Mouse (Mus musculus): ENCODE measurements around the gene Magea6. TPM values are rescaled to one million over a fixed set of nuclear protein-coding genes. Genes with fewer than 3 reads are reported as not detected.
"Not testable (repeated sequence)": the region's sequence is repeated elsewhere in the genome, so short reads cannot be mapped to it uniquely, and the experiment has no call there.

The Magea6 gene
- total RNA-seq (2021), result not detected
- long read RNA-seq, experiment 1, result 0 reads
- long read RNA-seq, experiment 2, result 0 reads

DNA sequence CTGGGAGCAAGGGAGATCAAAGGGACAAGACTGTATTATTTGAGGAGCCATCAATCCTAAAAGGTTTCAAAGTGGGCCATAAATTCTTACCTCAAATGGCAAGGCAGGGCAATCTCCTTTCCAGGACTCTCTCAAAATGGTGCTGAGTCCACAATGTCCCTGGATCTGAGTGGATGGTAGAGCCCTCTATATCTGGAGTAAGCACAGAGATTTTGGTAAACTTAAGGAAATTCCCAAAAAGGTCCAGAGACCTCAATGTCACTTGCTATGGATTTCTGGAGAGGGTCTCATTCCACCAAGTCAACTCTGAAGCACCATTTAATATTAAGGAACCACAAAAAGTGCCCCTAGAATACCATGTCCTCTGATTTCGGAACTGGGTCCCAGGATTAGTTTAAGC is at the start of gene Magea6:
TSS of gene Magea6 (minus strand) at position 101 of the 400 bp plus-strand sequence.
- DNase-seq; intact Hi-C loops (cut with DNase I; ENCODE audit: low total_unique reads): not testable (repeated sequence)

DNA sequence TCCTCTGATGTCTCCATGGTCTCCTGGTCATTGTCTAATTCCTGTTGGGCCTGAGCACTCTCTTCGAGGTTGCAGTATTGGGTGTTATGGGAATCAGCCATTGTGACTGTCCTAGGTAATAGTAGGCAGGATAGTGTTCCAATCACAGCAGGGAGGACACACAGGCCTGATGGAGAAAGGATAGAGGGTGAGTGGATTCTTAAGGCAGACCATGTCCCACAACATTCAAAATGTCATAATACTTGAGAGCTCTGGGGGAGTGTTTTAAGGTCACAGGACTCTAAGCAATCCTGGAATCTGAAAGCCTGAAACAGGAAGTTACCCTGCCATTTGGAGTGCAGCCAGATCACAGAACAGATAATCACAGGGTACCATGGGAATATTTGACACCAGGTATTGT is 13.6 kb upstream of the Magea6 start, which contains the start of gene Magea3:
TSS of gene Magea3 (minus strand) at position 101 of the 400 bp plus-strand sequence.
- intact Hi-C loops (cut with DNase I; ENCODE audit: low total_unique reads); DNase-seq: not testable (repeated sequence)

DNA sequence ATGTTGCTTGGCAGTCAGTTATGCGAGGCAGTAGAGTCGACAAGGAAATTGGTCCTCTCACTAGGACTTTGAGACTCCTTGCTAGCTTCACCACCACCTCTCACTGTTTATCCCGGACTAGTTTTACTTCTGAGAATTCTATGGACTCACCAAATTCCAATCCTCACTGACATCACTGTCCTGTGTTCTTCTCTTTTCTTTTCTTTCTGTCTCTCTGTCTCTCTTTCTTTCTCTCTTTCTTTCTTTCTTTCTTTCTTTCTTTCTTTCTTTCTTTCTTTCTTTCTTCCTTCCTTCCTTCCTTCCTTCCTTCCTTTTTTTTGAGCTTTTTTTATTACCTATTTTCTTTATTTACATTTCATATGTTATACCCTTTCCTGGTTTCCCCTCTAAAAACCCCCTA is 45.6 kb downstream of the Magea6 start, which contains the start of gene Cldn34b1:
TSS of gene Cldn34b1 (minus strand) at position 101 of the 400 bp plus-strand sequence.
- DNase-seq; intact Hi-C loops (cut with DNase I; ENCODE audit: low total_unique reads): not testable (repeated sequence)

Other genes with a start within 250 kb of the Magea6 start
- not detected for gene Cldn34b1, start 45.7 kb downstream of the Magea6 start, total RNA-seq (2021)
- gene Magea3, start 13.5 kb upstream of the Magea6 start, total RNA-seq (2021), result not detected
- not detected for gene Magea8, start 59.9 kb upstream of the Magea6 start, total RNA-seq (2021)
- not detected for gene Magea5, start 127.2 kb upstream of the Magea6 start, total RNA-seq (2021)
- gene Magea1, start 153.8 kb upstream of the Magea6 start, total RNA-seq (2021), result not detected
- gene Magea2, start 157.7 kb upstream of the Magea6 start, total RNA-seq (2021), result not detected
- gene Cldn34b2, start 192.4 kb upstream of the Magea6 start, total RNA-seq (2021), result not detected